Mouse (Mus musculus) lung, postnatal 0 days (tissue): Measurements from ENCODE around the gene Cd248.

Source experiments
- CTCF ChIP-seq: IDR thresholded peaks from 2 replicates; pipeline ENCODE4 v1.5.1; 2016; ENCODE audit warnings: antibody characterized with exemption, mild to moderate bottlenecking
- EP300 ChIP-seq: IDR thresholded peaks from 2 replicates; pipeline ENCODE4 v1.6.1; 2016; ENCODE audit warnings: antibody characterized with exemption, mild to moderate bottlenecking, control low read depth

- TF ChIP-seq CTCF (no peak), EP300 (no peak)
Observed at GRCm38 (mm10) chr19:5108702-5109101, 40.8 kb downstream of the Cd248 start.
